In the genomic region with DNA sequence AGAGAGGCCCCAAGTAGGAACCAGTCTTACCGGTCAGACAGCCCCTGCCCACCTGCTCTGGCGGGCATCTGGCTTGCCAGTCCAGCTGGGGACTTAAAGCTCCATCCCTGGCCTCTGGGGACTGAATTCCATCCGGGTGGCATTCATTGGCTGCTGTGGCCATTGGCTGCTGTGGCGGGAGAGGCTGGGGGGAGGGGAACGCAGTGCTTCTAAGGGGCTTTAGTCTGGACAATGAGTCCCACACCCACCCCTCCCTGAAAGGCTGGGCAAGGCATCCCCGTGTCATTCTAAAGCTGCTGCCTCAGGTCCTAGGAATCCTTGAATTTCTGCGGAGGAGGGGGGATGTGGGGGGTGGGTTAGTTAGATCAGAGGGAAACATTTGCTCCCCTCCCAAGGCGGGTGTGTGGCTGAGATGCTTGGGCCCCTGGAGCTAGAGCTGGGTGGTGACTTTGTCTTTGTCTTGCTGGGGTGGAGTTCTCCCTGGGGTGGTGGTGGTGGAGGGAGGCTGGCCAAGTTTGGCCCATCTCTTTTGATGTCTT, we compare ENCODE assay signal across 7 mouse cellular contexts. TPM values are rescaled to one million over a fixed set of nuclear protein-coding genes. Genes with fewer than 3 reads are reported as not detected.
DNase-seq lines count a peak whose midpoint lies in the region; ATAC-seq and TF ChIP-seq lines count a peak whose summit lies in the region.

No protein-coding gene starts in this region.

- no peak for TF ChIP-seq EP300 in stomach, postnatal 0 days (optimal IDR thresholded peaks at IDR 0.05)

- no peak for TF ChIP-seq CTCF in kidney, adult 2 months (conservative IDR thresholded peaks at IDR 0.05; ENCODE audit: insufficient read depth, insufficient read length, low read depth, low read length)
- TF ChIP-seq CTCF in stomach, postnatal 0 days (IDR thresholded peaks at IDR 0.05; ENCODE audit: low read depth) = no peak

- peak overlapping the region; percentile 99 for H3K4me2 ChIP-seq in forebrain, embryonic 14.5 days (ENCODE audit: low read length)
- peak overlapping the region; percentile 100 for H3K4me2 ChIP-seq in stomach, postnatal 0 days (replicated peaks; ENCODE audit: low read depth)

- H3K36me3 ChIP-seq in ES-E14 (ENCODE audit: control insufficient read depth, insufficient read depth, low read length, poor library complexity, severe bottlenecking) = peaks cover 46% of the 10 kb centered on the region
- H3K36me3 ChIP-seq in forebrain, embryonic 14.5 days (ENCODE audit: control insufficient read depth, insufficient read depth, low read length) = peaks cover 47% of the 10 kb centered on the region
- peaks cover 7% of the 10 kb centered on the region; the same call in 1 of the 2 replicates for H3K36me3 ChIP-seq in kidney, adult 2 months (ENCODE audit: control insufficient read depth, insufficient read depth, low read length)
- H3K36me3 ChIP-seq in stomach, postnatal 0 days (ENCODE audit: control insufficient read depth, insufficient read depth, low read length) = peaks cover 13% of the 10 kb centered on the region

- DNase-seq in ES-E14 (ENCODE audit: low read depth, low spot score) (peak; percentile 97), ZHBTc4 (ENCODE audit: low read depth, low spot score) (peak; percentile 98)
- DNase-seq in forebrain, embryonic 14.5 days (ENCODE audit: low spot score) = peak; percentile 83
- peak; percentile 70 for DNase-seq in kidney, adult 2 months
- peak; percentile 64 for DNase-seq in lung, postnatal 10 days
- DNase-seq in stomach, postnatal 0 days (ENCODE audit: low spot score) = peak; percentile 79
- no peak for DNase-seq in gastrocnemius, postnatal 25 days

- WGBS in forebrain, embryonic 14.5 days = under 1% methylated on average over 8 of the region's 8 CpGs
- WGBS in kidney, adult 2 months = 22% methylated on average over 8 of the region's 8 CpGs
- WGBS in stomach, postnatal 0 days = 0% methylated on average over 8 of the region's 8 CpGs

- in situ Hi-C loops in ES-E14 (cut with MboI; ENCODE audit: low sequenced_read_pairs in 2 of 2, unreplicated experiment in 2 of 2) = no loop called here

- no peaks in the 10 kb centered on the region for H3K27me3 ChIP-seq in forebrain, embryonic 14.5 days (replicated peaks; ENCODE audit: control insufficient read depth, insufficient read depth, low read length)
- no peaks in the 10 kb centered on the region for H3K27me3 ChIP-seq in kidney, adult 2 months (replicated peaks; ENCODE audit: control insufficient read depth, insufficient read depth, low read length)
- no peaks in the 10 kb centered on the region for H3K27me3 ChIP-seq in stomach, postnatal 0 days (ENCODE audit: control insufficient read depth, insufficient read depth, low read length)

- H3K9me3 ChIP-seq in ES-E14 (ENCODE audit: control insufficient read depth, insufficient read depth, low read depth, low read length) = no peaks in the 10 kb centered on the region
- H3K9me3 ChIP-seq in forebrain, embryonic 14.5 days (replicated peaks; ENCODE audit: control insufficient read depth, low read length) = no peaks in the 10 kb centered on the region
- H3K9me3 ChIP-seq in stomach, postnatal 0 days (ENCODE audit: control insufficient read depth, low read length) = no peaks in the 10 kb centered on the region

- peak; percentile 17 for ATAC-seq in forebrain, embryonic 14.5 days
- ATAC-seq in stomach, postnatal 0 days (ENCODE audit: low FRiP score, low TSS enrichment) = peak; percentile 15; the same call in 1 of the 2 replicates

- H3K4me3 ChIP-seq in ES-E14 (ENCODE audit: insufficient read depth in 1 of 2, low read depth in 1 of 2, low read length in 2 of 2, poor library complexity in 1 of 2, severe bottlenecking in 1 of 2) = peak overlapping the region; percentile 83 to 96
- H3K4me3 ChIP-seq in forebrain, embryonic 14.5 days (ENCODE audit: low read depth, low read length) = peak overlapping the region; percentile 85
- H3K4me3 ChIP-seq in kidney, adult 2 months (ENCODE audit: insufficient read depth, low read depth, low read length) = peak overlapping the region; percentile 0; the same call in 1 of the 2 replicates
- H3K4me3 ChIP-seq in stomach, postnatal 0 days (ENCODE audit: low read depth, low read length) = peak overlapping the region; percentile 83

- peak overlapping the region; percentile 89 for H3K27ac ChIP-seq in ES-E14 (ENCODE audit: insufficient read depth, low read depth, low read length, poor library complexity, severe bottlenecking)
- H3K27ac ChIP-seq in forebrain, embryonic 14.5 days (ENCODE audit: low read depth, low read length) = peak overlapping the region; percentile 100
- H3K27ac ChIP-seq in kidney, adult 2 months (ENCODE audit: insufficient read depth, low read depth, low read length) = peak overlapping the region; percentile 91
- peak overlapping the region; percentile 99 for H3K27ac ChIP-seq in stomach, postnatal 0 days (replicated peaks)

- no peak for TF ChIP-seq POLR2A in kidney, adult 2 months (IDR thresholded peaks at IDR 0.05; ENCODE audit: low read depth, low read length)

- H3K9ac ChIP-seq in ES-E14 (ENCODE audit: insufficient read depth, low read depth, low read length, poor library complexity, severe bottlenecking) = peak overlapping the region; percentile 83
- peak overlapping the region; percentile 97 for H3K9ac ChIP-seq in forebrain, embryonic 14.5 days (ENCODE audit: low read length)
- H3K9ac ChIP-seq in stomach, postnatal 0 days (ENCODE audit: low read length) = peak overlapping the region; percentile 92

- H3K4me1 ChIP-seq in ES-E14 (ENCODE audit: control insufficient read depth in 2 of 2, insufficient read depth in 2 of 2, low read length in 2 of 2, poor library complexity in 1 of 2) = peaks cover 2% of the 10 kb centered on the region in 2 experiments
- H3K4me1 ChIP-seq in forebrain, embryonic 14.5 days (ENCODE audit: control insufficient read depth, insufficient read depth, low read length) = peaks cover 32% of the 10 kb centered on the region
- peaks cover 12% of the 10 kb centered on the region for H3K4me1 ChIP-seq in kidney, adult 2 months (ENCODE audit: control insufficient read depth, insufficient read depth, low read length)
- peaks cover 8% of the 10 kb centered on the region for H3K4me1 ChIP-seq in stomach, postnatal 0 days (replicated peaks; ENCODE audit: control insufficient read depth, insufficient read depth)

TF ChIP-seq in ES-E14, 5 proteins besides CTCF, POLR2A, EP300 and RAD21:
- no peak for TF ChIP-seq ZNF384 (IDR thresholded peaks at IDR 0.05; ENCODE audit: low read depth, low read length)
- TF ChIP-seq ZC3H11A (IDR thresholded peaks at IDR 0.05; ENCODE audit: borderline replicate concordance, low read depth, low read length) = no peak

RNA-seq across cellular contexts. Expression of a gene that starts 4.1 kb away (rescaled TPM):
- 61.8 and 63.5 TPM in 2 replicates for total RNA-seq in ES-E14 (2012; rRNA removed)
- 61.7 and 62.0 TPM in 2 replicates for polyA plus RNA-seq in forebrain, embryonic 14.5 days (2014; fragmentation: Nextera tagmentation; extraction: Ambion mirVana)
- 36.3 and 43.1 TPM in 2 replicates for polyA plus RNA-seq in kidney, adult 2 months (2012; rRNA removed)
- 12.2 and 14.1 TPM in 2 replicates for polyA plus RNA-seq in stomach, postnatal 0 days (2015; fragmentation: Nextera tagmentation; extraction: Ambion mirVana)
- 1 to 10 TPM; 9.2 to 9.6 TPM for total RNA-seq in gastrocnemius, postnatal 25 days (2021)

RNA-seq across cellular contexts. Expression of a gene that starts 26.6 kb away (rescaled TPM):
- total RNA-seq in ES-E14 (2012; rRNA removed) = 119 and 180 TPM in 2 replicates
- 274 and 283 TPM in 2 replicates for polyA plus RNA-seq in forebrain, embryonic 14.5 days (2014; fragmentation: Nextera tagmentation; extraction: Ambion mirVana)
- 25.4 and 28.4 TPM in 2 replicates for polyA plus RNA-seq in kidney, adult 2 months (2012; rRNA removed)
- 103 and 109 TPM in 2 replicates for polyA plus RNA-seq in stomach, postnatal 0 days (2015; fragmentation: Nextera tagmentation; extraction: Ambion mirVana)
- 10 to 100 TPM; 42.8 to 45.0 TPM for total RNA-seq in gastrocnemius, postnatal 25 days (2021)

RNA-seq across cellular contexts. Expression of a gene that starts 37.4 kb away (rescaled TPM):
- total RNA-seq in ES-E14 (2012; rRNA removed) = 8.5 and 16.1 TPM in 2 replicates
- polyA plus RNA-seq in forebrain, embryonic 14.5 days (2014; fragmentation: Nextera tagmentation; extraction: Ambion mirVana) = 27.8 TPM in 2 replicates
- polyA plus RNA-seq in kidney, adult 2 months (2012; rRNA removed) = 8.5 and 12.6 TPM in 2 replicates
- polyA plus RNA-seq in stomach, postnatal 0 days (2015; fragmentation: Nextera tagmentation; extraction: Ambion mirVana) = 8.9 and 9.0 TPM in 2 replicates
- total RNA-seq in gastrocnemius, postnatal 25 days (2021) = 10 to 100 TPM; 15.3 to 17.7 TPM

Comparison
In these comparisons a context has a peak if more than half of its experiments do, and no peak if none do; other contexts are left out.
1. H3K4me3 ChIP-seq: peak in every context shown above with its lines; median percentile 90 in ES-E14; 85 in forebrain, embryonic 14.5 days; 83 in stomach, postnatal 0 days; 0 in kidney, adult 2 months.